Mouse (Mus musculus) A20 (cell line): ENCODE measurements around the gene Gatad2b.
"Not testable (repeated sequence)": the region's sequence is repeated elsewhere in the genome, so short reads cannot be mapped to it uniquely, and the experiment has no call there.

Experiments used
- DNase-seq: peaks from one replicate; pipeline ENCODE4 v3.0.0-alpha.2; 2011; ENCODE audit warnings: low read depth, low spot score

The Gatad2b gene

DNA sequence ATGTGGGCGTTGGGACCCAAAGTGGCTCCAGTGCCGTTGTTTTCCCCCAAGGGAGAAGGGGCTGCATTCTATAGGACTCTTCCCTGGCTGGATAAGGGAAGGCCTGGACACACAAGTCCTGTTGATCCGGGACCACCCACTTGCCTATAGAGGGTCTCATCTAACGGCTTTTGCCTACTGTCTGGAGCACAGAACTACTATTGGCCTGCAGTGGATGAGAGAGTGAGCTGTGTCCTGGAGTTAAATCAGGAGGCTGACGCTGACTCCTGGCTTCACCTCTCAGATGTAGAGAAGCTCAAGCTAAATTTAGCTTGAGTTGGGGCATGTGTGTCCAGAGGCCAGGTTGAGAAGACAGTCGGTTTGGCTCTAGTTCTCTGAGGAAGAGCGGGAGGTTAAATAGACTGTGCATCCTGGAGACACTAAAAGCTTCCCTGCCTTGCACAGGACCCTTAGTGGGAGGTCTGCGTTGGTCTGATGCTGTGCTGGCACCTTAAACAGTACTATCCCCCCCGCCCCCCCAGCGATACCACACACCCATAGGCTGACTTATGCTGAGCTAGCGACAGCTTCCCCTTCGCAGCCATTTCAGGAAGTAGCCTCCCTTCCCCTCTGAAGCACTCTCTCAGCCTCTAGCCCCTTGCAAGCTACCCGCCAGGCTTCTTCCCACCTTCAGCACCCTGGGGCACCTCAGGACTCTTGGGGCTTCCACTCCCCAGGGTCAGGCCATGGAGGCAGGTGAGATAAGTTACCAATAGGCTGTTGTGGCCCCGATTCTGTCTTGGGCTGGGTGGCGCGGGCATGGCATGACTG is 26.8 kb upstream of the Gatad2b start:
- DNase-seq = peak; percentile 91

DNA sequence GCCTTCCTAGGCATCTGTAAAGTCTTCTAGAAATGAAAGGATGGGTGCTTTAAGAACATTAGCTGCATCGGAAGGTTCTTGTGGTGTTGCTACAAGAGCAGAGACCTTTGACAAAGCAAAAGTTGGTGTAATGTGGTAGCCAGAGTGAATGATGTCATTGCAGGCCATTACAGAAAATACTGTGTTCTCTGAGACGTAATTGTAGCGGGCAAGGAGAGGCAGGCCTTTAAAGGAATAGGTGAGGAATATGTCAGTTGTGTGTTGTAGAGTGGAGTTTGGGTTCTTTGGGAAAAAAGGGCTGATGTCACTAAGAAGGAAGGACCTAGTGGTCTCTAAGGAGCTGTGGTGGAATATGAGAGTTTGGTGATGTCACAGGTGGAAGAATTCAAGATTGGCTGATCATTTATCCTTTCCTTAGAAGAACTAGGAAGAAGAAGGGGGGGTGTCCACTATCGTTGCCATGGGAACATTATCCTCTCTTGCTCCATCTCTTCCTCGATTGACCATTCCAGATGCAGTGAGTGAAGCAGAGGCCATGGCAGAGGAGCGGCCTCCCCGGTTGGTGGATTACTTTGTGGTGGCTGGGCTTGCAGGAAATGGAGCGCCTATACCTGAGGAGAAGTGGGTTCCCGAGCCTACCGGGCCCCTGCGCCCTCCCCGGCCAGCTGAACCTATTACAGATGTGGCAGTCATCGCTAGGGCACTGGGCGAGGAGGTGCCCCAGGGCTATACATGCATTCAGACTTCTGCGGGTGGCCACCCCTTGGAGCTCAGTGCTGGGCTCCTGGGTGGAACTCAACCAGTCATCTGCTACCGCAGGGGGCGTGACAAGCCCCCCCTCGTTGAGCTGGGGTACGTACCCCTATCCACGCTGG is 25.8 kb upstream of the Gatad2b start:
- DNase-seq = no peak

DNA sequence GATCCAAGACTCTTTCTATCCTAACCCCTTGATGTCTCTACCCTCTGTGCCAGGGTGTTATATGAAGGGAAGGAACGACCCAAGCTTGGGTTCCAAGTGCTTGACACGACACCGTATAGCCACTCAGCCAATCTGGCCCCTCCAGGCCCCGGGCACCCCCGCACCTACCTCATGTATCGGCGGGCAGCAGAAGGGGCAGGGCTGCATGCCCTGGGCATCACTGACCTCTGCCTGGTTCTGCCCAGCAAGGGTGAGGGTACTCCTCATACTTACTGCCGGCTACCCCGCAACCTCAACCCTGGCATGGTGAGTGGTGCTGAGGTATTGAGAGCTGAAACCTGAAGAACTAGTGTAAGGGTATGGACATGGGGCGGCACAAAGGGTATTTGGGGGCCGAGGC is 24.8 kb upstream of the Gatad2b start:
- no peak for DNase-seq

DNA sequence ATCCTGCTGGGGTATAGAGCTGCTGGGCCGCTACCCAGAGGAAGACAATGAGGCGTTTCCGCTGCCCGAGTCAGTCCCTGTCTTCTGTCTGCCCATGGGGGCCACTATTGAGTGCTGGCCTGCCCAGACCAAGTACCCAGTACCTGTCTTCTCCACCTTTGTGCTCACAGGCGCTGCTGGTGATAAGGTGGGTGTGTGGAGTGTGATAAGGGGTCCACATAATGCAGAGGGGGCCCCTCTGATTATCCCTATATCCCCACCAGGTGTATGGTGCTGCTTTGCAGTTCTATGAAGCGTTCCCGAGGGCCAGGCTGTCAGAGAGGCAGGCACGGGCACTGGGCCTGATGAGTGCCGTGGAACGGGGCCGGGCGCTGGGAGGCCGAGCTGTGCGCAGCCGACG is 24.0 kb upstream of the Gatad2b start:
- DNase-seq = no peak

DNA sequence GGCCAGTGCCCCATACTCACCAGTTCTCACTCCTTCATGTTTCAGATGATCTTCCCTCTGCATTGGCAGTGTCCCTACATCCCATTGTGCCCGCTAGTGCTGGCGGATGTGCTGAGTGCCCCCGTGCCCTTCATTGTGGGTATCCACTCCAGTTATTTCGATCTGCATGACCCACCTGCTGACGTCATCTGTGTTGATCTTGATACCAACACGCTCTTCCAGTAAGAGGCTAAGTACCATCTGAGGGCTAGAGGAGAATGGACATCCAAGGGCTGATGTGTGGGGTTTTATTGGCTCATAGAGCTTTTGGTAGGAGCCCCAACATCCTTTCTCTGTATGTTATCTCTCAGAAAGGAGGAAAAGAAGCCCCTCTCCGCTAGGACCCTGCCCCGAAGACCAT is 22.2 kb upstream of the Gatad2b start:
- DNase-seq = no peak

DNA sequence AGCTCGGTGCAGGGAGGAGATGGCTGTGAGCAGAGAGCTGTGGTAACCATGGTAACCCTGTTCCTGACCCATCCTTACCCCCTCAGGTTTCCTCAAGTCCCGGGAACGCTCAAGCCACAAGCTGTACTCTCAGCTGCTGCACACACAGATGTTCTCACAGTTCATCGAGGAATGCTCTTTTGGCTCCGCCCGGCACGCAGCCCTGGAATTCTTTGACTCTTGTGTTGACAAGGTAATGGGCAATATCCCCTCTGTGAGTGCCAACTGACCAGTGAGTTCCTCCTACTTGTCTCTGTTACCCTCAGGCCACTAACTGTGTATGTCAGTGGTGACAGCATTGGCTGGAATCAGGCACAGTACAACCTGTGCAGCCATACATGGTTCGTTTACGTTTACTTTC is 20.8 kb upstream of the Gatad2b start:
- no peak for DNase-seq

- no peak for DNase-seq
These were observed 19.1 kb upstream of the Gatad2b start for GRCm38 (mm10) chr3:90273855-90274254.

- no peak for DNase-seq
These were observed 17.7 kb upstream of the Gatad2b start for GRCm38 (mm10) chr3:90275286-90275685.

- no peak for DNase-seq
These were observed 16.1 kb upstream of the Gatad2b start for GRCm38 (mm10) chr3:90276858-90277257.

- no peak for DNase-seq
These were observed 15.2 kb upstream of the Gatad2b start for GRCm38 (mm10) chr3:90277793-90278192.

DNA sequence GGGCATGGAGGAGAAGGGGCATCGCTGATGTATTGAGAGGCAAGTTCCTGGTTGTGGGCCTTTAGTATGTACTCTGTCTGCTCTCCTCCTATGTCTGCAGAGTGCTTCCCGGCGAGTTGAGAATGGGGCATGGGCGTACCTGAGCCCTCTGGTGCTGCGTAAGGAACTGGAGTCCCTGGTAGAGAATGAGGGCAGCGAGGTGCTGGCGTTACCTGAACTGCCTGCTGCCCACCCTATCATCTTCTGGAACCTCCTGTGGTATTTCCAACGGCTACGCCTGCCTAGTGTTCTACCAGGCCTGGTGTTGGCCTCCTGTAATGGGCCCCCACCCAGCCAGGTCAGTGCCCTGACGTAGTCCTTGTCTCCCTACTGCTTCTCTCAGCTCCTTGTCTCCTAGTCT is 14.8 kb upstream of the Gatad2b start:
- no peak for DNase-seq

DNA sequence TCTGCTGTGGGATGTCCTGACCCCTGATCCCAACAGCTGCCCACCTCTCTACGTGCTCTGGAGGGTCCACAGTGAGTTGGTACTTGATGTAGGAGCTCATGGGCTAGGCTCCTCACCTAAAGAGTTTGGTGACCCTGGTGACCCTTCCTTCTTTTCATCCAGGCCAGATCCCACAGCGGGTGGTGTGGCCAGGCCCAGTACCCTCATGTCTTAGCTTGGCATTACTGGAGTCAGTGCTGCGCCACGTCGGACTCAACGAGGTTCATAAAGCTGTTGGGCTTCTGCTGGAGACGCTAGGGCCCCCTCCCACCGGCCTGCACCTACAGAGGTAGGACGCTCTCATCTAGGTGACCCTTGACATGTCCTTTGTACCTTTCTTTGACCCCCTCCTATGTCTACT is 13.8 kb upstream of the Gatad2b start:
- DNase-seq = no peak

- DNase-seq = no peak
These were observed 13.2 kb upstream of the Gatad2b start for GRCm38 (mm10) chr3:90279743-90280142.

DNA sequence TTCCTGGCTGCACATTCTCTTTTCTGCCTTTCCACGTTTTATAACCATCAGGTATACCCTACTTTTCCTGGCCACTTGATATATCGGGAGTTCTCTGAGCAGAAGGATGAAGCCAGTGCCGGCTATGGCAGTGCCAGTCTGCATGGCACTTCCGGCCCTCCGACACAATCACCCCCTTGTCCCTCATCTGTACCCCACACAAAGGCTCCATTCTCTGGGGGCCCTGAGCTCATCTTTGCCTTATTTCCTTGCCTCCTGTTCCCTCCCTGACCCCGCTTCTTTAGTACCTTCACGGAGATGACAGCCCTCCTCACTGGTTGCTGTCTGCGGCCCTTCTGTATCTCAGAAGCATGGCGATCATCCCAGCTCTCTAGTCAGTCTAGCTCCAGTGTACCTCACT is 12.3 kb upstream of the Gatad2b start:
- DNase-seq = no peak

GRCm38 (mm10) chr3:90284150-90284549 is 8.8 kb upstream of the Gatad2b start:
- no peak for DNase-seq

DNA sequence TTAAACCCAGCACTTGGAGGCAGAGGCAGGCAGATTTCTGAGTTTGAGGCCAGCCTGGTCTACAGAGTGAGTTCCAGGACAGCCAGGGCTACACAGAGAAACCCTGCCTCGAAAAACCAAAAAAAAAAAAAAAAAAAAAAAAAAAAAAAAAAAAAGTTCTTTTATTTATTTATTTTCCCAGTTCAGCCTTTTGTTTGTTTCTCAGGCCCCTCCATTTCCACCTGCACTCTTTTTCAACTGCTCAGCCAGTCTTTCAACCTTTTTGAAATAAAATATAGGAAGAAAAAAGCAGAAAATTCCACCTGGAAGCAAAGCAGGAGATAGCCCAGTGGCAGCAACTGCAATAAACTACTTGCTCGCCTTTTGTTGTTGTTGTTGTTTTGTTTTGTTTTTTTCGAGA is 3.6 kb upstream of the Gatad2b start:
- not testable (repeated sequence) for DNase-seq

GRCm38 (mm10) chr3:90290602-90291001 is 2.4 kb upstream of the Gatad2b start:
- DNase-seq = no peak

- DNase-seq = no peak
These were observed 1.0 kb upstream of the Gatad2b start for GRCm38 (mm10) chr3:90291982-90292344.

DNA sequence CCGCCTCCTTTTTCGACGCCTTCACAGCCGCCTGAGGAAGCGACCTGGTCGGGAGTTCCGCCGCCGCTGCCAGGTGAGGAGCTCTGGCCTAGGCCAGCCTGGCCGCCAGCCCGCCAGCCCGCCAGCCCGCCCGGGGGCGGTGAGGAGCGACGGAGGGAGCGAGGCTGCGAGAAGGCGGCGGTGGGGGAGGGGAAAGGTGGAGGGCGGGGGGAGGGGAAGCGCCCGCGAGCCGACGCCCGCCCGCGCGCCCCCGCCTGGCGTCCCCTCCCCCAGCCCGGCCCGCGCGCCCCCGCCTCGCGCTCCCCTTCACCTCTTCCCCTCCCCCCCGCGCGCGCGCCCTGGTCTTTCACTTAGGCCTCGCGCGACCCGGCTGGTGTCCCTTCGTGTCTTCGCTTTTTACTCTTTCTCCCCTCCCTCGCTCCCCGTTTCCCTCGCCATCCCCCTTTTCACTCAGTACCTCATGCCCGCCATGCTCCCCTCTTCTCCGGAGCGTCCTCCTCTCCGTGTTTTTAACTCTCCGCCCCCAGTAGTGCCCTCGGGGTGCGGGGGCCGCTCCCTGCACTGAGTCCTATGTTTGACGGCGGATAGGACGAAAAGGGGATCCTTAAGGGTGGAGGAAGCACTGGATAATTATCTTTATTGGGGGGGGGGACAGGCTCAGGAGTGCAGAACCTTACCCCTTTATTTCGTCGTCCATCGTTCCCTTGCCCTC is 530 bp downstream of the Gatad2b start:
- DNase-seq = peak; percentile 84

DNA sequence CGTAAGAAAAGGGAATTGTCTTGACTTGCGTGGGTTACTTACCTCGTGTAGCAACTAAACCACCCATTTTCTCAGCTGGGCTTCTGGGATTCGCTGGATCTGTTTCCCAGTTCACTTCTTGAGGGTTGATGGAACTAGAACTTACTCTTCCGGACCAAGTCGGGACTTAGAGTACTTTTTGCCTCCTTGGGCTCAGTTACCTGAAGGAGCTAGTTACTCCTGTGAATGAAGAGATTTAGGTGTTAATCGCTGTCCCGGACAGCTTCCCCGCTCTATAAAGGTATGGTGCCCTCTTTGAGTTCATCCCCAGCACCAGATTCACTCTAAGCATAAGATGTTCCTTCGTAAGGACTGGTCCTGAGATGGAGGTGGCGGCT is 1.1 kb downstream of the Gatad2b start:
- peak; percentile 48 for DNase-seq

- no peak for DNase-seq
These were observed 1.7 kb downstream of the Gatad2b start for GRCm38 (mm10) chr3:90294651-90295050.

DNA sequence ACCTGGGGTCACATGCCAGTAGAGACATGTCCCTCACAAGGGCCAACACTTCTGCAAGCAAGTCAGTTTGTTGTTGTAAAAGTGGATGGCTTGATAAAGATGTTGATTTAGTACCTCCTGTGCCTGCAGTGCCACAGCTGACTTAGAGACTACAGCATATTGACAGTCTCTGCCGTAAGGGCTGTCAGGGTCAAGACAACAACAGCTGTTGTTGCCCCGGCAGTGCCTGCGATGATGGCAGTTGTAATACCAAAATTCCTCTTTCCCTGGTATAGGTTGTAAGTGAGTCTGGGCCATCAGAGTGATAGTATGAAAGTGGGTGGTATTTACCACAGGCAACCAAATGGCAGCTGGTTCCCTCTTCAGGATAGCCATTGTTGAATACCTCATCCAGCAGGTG is 12.8 kb downstream of the Gatad2b start:
- DNase-seq = no peak
